Mouse (Mus musculus) R1 (cell line): ENCODE measurements at regions not wholly inside any gene's neighbourhood (a gene's known extent, or its start where the extent isn't known, plus 50 kb on each side); places are given as distances from the start of the nearest gene placed in this dataset.

ENCODE experiments used
- DNase-seq: peaks from one replicate; pipeline ENCODE4 v3.0.0-alpha.2; 2018; ENCODE audit warnings: low read depth, low spot score

- no peak for DNase-seq
Observed at GRCm38 (mm10) chr2:139362245-139362847, 131.4 kb upstream of the Sptlc3 start.

DNA sequence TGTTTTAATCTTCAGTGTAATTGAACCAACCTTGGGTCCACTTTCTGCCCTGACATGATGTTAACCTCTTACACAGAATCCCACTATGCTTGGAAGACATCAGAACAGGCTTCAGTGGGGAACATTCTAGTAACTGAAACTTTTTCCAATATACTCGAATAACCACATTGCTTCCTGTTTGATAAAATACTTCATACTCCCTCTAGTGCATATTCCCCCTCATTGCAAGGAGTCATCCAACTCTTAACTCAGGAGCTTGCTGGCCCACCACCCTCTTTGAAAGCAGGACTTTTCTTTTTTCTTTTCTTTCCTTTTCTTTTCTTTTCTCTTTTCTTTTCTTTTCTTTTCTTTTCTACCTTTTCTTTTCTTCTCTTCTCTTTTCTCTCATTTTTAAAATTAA is 123.6 kb upstream of the Sptlc3 start:
- DNase-seq = peak; percentile 17

GRCm38 (mm10) chr2:139380285-139380684 is 113.4 kb upstream of the Sptlc3 start:
- no peak for DNase-seq

DNA sequence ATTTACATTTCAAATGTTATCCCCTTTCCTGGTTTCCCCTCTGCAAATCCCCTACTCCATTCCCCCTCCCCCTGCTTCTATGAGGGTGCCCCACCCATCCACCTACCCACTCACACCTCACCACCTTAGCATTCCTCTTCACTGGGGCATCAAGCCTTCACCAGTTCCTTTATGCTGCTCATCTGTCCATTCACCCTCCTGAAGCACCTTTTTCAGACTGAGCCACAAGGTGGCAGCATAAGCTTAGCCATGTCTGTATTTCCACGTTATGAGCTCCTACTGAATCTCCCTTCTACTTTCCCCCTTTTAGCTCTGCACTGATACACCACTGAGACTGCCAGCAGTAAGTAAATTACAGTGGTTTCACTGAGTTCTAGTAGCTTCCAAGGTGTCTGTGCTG is 112.1 kb upstream of the Sptlc3 start:
- DNase-seq = peak; percentile 71

GRCm38 (mm10) chr2:139413559-139413958 is 80.2 kb upstream of the Sptlc3 start:
- no peak for DNase-seq

- no peak for DNase-seq
Observed at GRCm38 (mm10) chr2:139417506-139417905, 76.2 kb upstream of the Sptlc3 start.

DNA sequence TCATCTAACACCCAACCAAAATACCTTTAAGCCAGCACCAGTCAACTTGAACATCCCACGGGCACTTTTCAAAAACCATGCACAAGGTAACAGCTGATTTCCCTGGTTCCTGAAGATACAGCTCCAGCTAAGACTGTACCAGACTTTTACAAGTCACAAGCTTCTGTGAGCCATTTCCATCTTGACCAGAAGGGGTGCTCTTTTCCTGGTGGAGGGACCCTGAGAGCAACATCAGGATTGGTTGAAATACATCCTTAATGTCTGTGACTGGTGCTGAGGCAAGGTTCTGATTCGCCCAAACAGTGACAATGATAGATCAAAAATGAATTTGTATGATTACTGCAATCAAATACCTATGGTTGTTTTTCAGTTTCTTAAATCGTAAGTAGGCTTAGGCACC is 71.0 kb upstream of the Sptlc3 start:
- peak; percentile 8 for DNase-seq

GRCm38 (mm10) chr2:139423413-139423812 is 70.3 kb upstream of the Sptlc3 start:
- no peak for DNase-seq
